Mouse (Mus musculus): ENCODE data around the gene Csnk2b. TPM values are rescaled to one million over a fixed set of nuclear protein-coding genes. Genes with fewer than 3 reads are reported as not detected.

The Csnk2b gene
- polyA plus RNA-seq (2017; shearing (Covaris generic)), result 100 to 1,000 TPM; 274 to 355 TPM

DNA sequence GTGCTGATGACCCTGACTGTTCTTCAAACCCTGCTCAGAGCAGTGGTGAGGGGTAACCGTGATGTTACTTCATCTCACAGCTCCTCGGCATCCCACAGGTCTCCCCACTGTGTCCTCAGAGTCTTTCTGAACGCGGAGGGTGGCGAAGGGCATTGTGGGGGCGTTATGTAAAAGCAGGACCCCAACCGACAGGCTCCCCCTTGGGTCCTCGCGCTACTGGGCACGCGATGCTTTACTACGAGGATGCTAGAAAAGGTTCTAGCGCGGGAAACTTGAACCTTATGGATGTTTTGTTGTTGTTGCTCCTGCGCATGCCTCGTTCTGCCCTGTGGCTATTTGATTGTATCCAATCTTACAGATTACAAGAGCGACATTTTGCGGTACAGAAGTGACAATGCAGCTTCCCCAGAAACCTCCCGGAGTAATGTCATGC lies at the start of gene Csnk2b:
Csnk2b (minus strand) TSS at position 183 of the 433 bp plus-strand sequence.
- ATAC-seq, result peak; percentile 1

DNA sequence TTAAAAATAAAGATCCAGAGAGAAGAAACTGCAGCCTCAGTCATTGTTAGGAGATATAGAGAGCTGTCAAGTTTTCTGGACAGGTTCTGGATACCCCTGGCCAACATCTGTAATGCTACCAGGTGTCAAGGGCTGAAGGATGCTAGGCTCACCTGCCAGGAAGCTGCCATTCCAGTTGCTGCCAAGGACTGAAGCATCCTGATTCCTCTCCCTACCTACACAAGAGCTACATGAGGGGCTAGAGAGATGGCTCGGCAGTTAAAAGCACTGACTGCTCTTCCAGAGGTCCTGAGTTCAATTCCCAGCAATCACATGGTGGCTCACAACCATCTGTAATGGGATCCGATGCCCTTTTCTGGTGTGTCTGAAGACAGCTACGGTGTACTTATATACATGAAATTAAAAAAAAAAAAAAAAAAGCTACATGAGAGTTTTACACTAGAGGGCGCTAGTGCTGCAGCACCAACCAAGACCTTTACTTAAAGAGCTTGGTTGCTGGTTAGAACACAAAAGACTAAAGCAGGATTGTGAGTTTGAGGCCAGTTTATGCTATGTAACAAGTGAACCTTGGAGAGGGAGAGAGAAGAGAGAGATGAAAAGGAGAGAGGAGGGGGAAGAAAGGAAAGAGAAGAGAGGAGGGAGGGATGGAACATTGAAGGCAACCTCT lies 46.8 kb upstream of the Csnk2b start:
- ATAC-seq, result no peak

DNA sequence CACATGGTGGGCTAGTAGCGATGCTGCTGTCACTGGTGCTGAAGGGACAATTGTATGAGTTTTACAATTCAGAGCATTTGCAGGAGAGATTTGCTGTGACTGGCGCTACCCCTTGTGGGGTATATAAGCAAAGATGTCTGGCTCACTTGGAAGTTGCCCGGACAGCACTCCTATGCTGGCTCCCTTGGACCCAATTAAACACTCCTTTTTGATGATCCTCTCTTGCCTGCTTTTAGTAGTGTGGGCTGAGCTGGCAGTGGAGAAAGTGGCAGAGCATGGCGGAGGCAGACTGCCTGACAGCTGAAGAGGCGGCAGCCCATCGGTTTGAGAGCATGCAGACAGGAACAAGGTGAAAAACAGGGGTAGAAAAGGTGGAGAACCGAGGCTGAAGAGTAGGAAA lies 45.9 kb upstream of the Csnk2b start:
- no peak for ATAC-seq

DNA sequence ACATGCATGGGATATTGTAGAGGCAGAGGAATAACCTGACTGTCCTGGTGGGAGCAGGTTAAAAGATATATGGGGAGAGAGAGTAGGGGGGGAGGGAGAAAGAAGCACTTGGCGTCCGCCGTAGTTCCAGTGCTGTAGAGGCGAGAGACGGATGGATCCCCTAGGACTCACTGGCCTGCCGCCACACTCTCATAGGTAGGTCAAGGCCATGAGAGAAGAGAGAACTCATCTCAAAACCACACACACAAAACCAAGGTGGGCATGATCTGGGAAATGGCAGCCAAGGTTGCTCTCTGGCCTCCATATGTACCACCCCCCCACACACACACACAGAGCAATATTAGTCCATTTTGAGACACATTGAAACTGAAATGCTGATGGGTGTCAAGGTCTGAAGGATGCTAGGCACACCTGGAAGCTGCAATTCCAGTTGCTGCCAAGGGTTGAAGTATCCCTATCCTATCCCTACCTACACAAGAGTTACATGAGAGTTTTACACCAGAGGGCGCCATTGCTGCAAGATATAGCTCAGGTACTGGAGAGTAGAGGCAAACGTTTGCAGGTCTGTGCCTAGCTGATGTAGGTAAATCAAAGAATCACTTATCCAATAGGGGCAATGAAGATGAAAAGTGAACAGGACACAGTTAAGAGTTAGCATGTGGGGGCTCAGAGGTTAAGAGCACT lies 44.6 kb upstream of the Csnk2b start:
- peak; percentile 9 for ATAC-seq

DNA sequence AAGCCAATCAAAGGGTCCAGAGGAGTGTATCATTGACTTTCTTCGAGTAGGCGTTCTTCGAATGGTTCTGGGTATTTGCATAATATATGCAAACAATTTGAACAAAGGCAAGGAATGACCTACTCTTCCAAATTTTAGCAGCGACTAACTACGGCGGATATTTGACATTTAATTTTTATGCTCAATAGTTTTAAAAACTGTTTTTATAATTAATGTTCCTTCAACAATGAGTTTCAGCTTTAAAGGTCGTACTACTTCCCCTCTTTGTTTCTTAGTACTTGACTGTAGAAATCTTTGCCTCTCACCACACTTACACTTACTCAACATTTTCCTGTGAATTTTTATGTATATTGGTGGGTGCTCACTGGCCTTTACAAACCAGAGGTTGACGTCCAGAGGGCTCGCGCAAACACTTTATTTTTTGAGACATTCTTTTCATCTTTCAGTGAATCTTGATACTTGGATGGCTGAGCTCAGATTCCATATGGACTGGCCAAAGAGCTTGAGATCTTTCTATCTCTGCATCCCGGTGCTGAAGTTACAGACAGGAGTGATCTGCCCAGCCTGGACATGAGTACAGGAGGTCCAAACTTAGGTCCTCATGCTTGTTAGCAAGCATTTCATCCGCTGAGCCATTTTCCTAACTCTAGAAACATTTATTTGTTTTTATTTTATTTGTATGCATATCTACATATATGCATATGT lies 43.8 kb upstream of the Csnk2b start:
- no peak for ATAC-seq

DNA sequence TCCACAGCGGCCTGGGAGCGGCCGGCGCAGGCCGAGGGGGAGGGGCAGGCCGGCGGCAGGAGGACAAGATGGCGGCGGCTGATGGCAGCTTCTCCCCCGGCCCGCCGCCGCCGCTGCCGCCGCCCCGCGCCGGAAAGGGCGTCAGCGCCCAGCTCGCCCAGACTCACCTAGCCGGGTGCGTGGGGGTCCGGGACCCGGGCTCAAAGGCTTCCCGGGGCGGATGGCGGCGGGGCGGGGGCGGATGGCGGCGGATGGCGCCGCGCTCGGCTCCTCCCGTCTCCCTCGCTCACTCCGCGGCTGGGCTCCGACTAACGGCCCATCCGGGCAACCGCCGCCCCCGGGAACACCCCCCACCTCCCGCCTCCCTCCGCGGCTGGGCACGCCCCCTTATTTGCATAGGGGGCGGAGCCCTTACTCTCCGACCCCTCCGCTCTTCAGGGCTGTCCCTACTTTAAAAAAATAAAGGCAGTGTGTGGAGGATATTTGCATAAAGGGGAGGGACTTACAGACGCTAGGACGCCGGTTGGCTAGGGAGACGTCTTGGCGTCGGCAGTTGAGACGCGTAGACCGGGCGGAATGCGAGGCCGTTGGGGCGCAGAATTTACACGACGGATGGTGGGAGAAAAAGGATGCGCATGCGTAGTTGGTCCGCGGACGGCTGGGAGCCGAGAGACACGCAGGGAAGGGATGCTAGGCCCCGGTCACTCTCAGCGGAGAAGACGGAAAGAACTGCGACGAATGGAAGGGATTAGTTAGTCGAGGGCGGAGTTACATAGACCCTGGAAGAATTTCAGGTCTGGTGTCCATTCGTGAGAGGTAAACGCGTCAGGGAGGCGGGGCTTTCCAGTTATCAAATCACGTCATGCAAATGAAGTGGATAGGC lies 43.0 kb upstream of the Csnk2b start, which contains the start of gene Prrc2a:
Prrc2a (minus strand) TSS at position 330 of the 883 bp plus-strand sequence.
- peak; percentile 89 for ATAC-seq

DNA sequence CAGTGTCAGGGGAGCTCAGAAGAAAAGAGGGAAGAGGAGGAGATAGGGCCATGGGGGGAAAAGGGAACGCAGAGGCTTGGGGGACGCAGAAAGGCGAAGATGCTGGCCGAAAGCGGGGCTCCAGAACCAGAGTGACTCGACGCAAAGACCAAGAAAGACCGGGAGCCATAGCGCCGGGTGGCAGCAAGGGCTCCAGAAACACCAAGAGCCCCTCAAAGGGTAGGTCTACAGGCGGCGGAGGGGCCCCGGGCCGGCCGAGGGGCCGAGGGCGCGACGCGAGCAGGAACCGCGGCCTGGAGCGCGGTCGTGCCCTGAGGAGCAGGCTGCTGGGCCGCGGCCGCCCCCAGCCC lies 42.3 kb upstream of the Csnk2b start:
- ATAC-seq, result no peak

DNA sequence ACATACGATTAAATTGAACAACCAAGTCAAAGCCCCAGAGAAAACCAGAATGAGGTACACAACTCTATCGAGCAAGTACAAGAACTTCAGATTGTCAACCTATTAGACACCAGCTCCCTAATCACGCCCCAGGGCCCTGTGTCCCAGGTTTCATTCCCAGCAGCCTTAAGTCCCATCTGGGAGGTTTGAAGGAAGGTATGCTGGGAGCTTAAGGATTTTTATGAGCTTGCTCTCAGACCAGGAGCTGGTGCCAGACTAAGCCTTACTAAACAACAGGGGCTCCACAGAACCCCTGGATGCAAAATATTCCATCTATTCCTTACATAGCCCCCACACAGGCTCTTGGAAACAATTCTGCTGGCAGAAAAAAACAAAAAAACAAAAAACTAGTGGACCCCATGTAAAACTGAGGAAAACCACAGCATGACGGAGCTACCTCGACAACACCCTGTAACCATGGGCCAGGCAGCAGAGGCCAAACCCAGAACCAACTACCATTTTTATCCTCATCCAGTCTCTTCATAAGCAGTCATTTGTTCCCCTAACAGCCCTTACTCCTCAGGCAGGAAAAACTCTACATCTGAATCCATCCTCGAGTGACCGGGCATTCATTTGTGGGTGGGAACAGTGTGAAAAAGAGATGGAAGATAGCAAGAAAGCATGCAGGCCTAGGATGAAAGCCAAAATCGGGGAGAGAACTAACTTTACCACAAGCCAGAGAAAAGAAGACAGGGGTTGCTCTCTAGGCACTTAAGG lies 41.7 kb upstream of the Csnk2b start:
- ATAC-seq, result no peak

DNA sequence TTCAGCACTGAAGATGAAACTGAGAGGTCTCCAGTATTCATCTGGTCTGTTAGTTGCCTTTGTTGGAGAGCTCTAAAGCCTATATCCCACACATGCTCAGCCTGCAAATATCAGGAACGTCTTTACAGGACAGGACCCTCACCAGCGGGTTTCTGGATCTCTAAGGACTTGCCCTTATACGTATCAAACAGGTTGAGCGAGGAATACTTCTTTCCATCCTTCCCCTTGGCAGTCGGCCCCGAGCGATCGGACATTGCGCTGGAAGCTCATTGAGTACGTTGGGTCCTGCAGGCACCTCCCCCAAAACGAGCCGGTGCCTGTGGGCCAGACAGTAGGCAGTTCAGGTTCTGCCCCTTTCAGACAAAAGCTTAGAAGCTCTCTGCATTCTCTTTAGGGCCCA lies 40.9 kb upstream of the Csnk2b start:
- ATAC-seq, result no peak

DNA sequence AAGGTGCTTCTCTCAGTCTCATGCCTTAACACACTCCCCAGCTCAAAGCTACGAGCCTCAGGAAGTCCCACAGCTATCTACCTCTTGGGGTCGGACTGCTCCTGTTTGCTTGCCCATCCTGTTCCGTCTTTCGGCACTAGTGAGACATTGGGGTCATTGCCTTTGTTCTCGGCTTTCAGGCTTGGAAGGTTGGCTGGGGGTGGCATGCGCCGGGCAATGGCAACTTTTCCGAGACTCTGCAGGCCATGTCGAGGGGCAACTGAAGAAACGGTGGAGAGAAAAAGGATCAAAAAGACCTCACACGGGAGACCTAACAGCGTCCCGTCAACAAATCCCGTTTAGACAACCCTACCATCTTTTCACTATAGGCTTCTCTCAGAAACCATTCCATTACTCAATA lies 40.3 kb upstream of the Csnk2b start:
- no peak for ATAC-seq

DNA sequence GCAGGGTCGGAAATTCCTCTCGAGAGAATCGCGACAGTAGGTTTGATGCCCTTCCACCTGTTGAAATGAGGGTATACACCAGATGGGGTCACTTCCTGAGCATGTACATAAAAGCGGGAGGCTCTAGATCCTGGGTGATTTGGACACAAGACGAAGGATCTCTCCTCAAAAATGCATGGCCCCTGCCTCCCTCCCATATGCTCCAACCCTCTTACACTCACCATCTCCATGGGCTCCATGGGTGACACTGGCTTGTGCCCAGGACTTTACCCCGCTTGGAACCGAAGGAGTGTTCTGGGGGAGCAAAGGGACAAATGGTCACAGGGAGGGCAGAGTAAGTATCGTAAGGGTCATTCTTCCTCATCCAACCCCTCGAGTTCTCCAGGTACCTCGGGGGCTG lies 39.6 kb upstream of the Csnk2b start:
- no peak for ATAC-seq

DNA sequence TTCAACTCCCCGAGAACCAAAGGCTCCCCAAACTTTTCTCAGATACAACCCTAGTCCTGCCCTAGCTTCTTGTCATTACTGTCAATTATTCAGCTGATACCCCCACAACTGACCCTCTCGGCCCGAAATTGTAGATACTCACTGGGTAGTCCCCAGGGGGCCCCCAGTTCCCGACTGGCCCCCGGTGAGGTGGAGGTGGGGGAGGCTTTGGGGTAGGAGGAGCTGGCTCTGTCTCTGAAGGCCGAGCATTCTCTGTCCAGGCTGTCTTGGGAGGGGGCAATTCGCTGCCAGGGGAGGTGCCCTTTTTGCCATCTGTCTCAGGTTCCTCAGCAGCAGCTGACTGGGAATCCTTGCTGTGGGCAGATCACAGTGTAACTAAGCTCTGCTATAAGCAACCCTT lies 37.8 kb upstream of the Csnk2b start:
- no peak for ATAC-seq

DNA sequence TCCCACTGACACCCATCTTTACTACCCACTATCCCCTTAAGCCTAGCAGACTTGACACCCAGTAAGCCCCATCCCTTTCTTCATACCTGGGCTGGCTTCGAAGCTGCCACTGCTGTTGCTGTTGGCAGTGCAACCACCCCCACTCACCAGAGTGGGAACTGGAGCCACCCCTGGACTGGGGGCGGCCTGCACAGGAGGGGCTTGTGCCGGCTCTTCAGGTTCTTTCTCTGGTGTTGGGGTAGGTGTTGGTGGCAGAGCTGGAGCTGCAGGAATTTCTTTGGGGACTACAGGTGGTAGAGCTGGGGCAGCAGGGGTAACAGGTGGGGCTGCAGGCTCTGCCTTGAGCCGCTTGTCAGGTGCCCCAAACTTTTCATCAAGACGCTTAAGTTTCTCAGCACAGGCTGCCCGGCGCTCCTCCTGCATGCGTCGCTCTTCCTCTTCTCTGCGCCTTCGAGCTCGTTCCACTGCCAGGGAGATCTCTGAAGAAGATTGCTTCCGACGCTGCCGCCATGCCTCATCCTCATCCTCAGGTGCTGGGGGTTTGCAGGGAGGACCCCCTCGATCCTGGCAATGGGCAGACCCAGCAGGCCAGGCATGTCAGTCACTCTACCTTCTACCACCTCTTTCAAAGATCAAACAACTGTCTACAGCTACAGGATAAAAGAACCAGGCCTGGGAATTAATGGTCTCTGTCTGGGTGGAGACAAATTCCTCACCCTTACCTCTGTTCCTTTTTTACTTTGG lies 37.2 kb upstream of the Csnk2b start:
- no peak for ATAC-seq

DNA sequence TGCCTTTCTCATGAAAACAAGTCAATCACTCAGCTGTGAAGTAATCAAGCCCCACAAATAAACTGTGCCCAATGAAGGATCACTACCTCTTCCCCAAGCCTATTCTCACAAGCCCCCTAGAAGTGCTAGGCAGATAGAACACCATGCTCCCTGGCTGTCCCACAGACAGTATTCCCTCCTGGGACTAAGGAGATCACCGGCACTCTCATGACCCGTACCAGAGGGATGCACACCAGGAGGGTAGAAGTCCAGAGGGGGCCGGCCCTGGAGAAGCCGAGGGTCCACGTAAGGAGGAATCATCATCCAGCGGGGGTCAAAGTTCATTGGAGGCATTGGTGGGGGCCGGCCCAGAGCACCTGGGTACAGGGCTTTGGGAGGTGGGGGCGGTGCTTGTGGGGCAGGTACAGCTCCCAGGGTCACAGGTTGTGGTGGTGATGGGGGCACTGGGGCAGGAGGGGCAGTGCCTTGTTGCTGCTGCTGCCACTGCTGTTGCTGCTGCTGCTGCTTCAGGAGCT lies 35.9 kb upstream of the Csnk2b start:
- ATAC-seq, result no peak

DNA sequence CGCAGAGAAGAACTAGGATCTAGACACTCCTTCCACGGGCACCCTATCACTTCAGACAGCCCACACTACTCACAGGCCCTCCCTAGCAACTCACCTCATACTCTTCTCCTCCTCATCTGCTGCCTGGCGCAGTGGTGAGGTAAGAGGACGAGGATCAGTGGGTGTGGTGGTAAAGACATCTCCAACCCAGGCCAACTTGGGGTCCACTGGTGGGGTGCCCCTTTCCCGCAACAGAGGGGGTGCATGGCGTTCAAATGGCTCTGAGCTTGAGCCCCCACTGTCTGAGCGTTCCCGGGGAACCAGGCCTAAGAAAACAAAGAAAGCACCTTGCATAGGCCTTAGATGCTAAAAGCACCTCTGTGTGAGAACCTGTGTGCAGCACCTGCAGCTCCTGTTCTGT lies 35.4 kb upstream of the Csnk2b start:
- no peak for ATAC-seq

DNA sequence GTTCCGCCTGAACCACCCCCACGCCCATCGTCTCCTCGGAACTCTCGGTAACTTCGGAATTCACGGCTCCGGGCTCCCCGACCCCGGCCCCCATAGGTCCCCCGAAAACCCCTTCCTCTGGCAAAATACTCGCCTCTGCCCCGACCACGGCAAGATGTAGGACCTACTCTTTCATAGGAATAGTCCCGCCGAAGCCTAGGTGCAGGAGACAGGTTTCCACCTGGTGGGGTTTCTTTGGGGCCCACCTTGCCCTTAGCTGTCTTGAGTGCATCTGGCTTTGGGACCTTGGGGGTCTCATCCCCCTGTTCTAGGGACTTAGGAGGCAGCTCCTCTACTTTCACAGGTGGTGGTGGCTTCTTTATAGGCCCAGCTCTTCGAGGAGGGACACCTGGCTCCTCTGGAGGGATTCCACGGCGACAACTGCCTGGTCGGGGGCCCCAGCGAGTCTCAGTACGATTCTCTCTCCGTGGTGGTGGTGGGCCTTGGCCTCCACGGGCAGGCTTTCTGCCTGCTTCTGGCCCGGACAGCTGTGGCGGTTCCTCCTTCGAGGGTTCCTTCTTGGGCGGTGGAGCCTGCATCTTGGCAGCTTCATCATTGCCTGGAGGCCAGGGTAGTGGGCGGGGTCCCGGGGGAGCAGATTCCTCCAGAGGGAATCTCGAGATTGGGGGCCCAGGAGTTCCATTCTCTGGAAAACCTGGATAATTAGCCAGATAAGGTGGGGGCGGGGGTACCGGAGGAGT lies 34.8 kb upstream of the Csnk2b start:
- no peak for ATAC-seq

DNA sequence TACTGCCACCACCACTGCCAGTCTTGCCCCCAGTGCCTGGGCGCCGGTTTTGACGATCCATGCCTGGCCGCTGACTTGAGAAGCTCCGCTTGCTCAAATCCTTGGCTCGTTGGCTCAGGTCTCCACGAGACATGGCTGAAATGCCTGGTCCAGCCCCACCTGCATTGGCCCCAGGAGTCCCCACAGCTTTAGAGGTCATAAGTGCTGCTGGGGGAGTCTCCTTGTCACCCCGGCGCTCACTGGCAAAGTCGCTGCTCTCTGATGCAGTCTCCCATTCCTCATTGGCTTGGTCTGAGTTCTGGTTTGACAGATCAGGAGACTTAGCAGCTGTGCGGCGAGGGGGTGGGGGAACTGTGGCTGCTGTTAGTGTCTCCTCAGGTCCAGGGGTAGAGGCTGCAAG lies 33.6 kb upstream of the Csnk2b start:
- ATAC-seq, result no peak

DNA sequence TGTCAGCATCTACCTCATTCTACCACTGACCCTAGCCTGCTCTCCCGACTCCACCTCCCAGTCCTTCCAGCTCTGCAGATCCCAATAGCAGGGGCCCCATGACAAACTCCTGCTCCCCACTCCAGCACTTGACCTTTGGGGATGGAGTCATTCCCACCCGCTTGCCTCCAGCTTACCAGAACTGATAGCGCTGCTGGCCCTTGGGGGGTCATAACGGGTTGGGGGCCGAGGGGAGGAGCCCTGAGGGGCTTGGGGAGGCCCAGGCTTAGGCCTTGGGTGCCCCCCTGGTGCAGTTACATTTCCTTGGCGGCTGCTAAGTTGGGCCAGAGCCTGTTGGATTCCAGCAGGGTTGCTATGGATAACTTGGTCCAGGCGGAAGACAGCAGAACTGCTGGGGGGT lies 32.8 kb upstream of the Csnk2b start:
- no peak for ATAC-seq

DNA sequence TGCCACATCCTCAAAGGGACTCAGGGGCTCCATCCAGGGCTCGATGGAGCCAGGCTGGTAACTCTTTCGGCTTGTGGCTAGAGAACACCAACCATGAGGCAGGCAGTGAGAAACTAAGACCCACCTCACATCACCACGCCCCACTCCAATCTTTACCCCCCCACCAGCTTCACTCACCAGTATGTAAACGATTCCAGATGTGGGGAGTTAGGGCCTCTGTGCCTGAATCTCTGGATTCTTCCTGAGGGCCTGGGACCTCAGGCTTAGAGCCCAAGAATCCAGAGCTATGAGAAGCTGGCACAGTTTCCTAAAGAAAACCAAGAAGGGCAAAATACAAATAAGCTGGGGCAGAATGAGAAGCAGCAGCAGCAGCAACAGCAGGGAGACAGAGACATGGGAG lies 32.1 kb upstream of the Csnk2b start:
- ATAC-seq, result no peak

DNA sequence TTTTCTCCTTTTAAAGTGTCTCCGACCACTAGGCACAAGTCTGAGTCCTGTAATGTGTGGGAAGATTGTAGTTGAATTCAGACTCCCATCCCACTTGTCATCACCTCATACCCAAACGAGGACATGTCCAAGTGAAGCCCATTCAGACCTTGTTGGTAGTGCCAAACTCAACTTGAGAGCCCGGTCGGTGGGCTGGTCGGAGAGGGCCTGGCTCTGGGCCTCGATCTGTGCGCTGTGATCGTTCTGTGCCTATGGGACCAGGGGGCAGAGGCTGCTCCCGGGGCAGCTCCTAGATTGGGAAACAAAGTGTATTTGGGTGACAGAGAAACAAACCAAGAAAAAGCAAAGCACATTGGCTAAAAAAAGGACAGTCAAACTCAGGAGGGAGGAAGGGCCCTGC lies 31.2 kb upstream of the Csnk2b start:
- ATAC-seq, result no peak
